Mouse (Mus musculus): ENCODE results near the gene Nfix.
A peak's percentile ranks its signal among the peaks of the same experiment; 100 is the strongest.
"Not testable (repeated sequence)": the region's sequence is repeated elsewhere in the genome, so short reads cannot be mapped to it uniquely, and the experiment has no call there.

The Nfix gene

DNA sequence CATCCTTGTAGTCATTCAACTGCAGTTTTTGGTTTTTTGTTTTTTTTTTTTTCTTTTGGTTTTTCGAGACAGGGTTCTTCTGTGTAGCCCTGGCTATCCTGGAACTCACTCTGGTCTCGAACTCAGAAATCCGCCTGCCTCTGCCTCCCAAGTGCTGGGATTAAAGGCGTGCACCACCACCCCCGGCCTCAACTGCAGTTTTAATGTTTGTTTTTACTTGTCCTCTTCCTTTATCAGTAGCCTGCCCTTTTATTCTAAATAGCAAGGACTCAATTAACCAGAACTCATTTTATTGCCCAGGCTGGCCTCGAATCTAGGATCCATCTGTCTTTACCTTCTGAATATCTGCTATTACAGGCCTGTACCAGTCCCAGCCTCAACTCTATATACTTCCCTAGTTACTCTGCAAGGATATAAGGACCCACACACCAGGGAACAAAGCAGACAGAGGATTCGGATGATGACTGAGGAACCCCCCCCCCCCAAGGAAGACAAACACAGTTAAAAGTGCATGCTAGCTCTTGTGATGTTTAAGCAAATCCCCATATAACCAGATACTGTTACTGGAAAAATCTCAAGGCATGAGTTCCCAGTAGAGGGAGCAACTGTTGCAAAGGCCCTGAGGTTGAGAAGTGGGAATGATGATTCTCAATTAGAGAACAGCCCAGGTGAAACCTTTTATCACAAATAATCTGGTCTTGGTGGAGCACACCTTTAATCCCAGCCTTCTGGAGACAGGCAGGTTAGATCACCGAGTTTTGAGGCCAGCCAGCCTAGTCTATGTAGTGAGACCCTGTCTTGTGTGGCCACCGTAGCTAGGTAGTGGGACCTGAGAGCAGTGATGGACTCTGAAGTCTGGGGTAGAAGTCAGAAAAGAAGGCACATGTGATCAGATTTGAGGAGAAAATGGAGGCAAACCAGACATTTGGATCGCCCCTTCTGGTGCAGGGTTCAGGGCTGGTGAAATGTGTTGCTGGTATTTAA is 32.9 kb upstream of the Nfix start:
- DNase-seq (ENCODE audit: extremely low read depth, insufficient read length, low spot score): no peak

- peak; percentile 83 for DNase-seq (ENCODE audit: extremely low read depth, insufficient read length, low spot score)
Observed at GRCm38 (mm10) chr8:84832034-84832717, 32.0 kb upstream of the Nfix start.

DNA sequence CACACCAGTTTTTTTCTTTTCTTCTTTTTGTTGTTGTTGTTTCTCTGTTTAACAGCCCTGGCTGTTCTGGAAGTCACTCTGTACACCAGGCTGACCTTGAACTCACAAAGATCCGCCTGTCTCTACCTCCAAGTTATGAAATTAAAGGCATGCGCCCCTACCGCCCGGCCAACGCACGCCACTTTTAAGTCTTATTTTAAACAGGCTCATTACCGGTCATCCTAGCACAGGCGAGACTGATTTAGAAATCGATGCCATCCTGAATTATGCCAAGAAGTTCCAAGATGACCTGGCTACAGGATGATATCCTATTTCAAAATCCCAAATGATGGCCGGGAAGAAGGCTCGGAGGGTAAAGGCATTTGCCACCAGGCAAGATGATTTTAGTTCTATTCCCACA is 31.3 kb upstream of the Nfix start, which contains the start of gene Gadd45gip1:
TSS of gene Gadd45gip1 (plus strand) at position 33 of the 400 bp plus-strand sequence.
- peak; percentile 57 for DNase-seq (ENCODE audit: extremely low read depth, insufficient read length, low spot score)

GRCm38 (mm10) chr8:84826518-84826917 is 26.4 kb upstream of the Nfix start:
- not testable (repeated sequence) for DNase-seq (ENCODE audit: extremely low read depth, insufficient read length, low spot score)

- DNase-seq (ENCODE audit: extremely low read depth, insufficient read length, low spot score): no peak
Observed at GRCm38 (mm10) chr8:84825636-84826035, 25.5 kb upstream of the Nfix start.

GRCm38 (mm10) chr8:84823653-84824052 is 23.5 kb upstream of the Nfix start:
- DNase-seq (ENCODE audit: extremely low read depth, insufficient read length, low spot score): peak; percentile 79

DNA sequence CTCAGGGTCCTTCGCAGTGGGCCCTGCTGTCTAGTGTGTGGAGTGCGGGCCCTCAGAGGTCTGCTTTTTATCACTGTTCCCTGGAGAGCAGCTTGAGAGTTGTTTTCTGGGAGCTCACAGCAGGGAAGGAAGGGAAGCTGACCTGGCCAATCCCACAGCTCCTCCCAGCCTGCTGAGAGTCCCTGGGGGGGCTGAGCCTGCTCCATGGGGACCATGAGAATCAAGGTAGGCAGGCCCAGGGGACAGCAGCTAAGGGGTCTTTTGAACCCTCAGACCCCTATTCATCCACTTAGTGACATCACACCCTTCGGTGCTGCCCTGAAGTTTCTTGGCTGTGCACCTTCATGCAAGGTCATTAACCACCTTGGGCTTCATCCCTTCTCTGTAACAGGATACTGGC is 22.6 kb upstream of the Nfix start, which contains the start of gene Dand5:
TSS of gene Dand5 (minus strand) at position 101 of the 400 bp plus-strand sequence.
- DNase-seq (ENCODE audit: extremely low read depth, insufficient read length, low spot score): no peak

DNA sequence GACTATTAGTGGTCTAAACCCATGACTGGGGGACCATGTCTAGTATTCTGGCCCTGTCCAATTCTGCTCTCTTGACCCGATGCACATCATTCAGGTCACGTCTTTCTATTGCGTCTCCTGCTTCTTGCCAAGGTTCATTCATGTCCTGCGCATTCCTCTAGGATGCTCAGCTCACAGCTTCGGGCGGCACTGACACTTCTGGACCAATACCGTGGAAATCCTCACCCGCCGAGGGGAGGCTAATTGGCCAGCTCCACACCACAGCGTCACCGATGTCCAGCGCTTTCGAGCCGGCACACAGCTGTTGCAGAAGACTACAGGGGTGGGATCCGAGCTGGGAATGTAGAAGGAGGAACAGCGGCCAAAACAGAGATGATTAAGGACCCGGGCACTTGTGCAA is 16.0 kb upstream of the Nfix start:
- no peak for DNase-seq (ENCODE audit: extremely low read depth, insufficient read length, low spot score)

DNA sequence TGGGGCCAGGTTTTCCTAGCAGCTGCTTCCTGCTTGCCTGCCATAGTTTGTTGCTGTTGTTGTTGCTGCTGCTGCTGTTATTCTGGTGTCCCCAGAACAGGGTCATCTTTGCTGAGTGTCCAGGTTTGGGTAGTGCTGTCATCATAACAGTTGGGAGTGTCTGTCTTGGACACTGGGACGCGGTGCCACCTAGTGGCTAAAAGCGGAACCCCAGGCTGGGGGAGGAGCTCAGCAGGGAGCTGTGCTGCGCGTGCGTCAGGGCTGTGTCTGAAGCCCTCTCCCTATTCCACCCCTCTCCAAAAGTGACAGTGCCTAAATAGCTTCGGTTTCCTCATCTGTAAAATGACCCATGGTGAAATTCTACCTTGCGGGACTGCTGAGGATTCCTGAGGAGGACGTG is 15.4 kb upstream of the Nfix start:
- DNase-seq (ENCODE audit: extremely low read depth, insufficient read length, low spot score): peak; percentile 76

GRCm38 (mm10) chr8:84814555-84815441 is 14.7 kb upstream of the Nfix start:
- DNase-seq (ENCODE audit: extremely low read depth, insufficient read length, low spot score): no peak

GRCm38 (mm10) chr8:84814240-84814554 is 14.1 kb upstream of the Nfix start:
- no peak for DNase-seq (ENCODE audit: extremely low read depth, insufficient read length, low spot score)

- no peak for DNase-seq (ENCODE audit: extremely low read depth, insufficient read length, low spot score)
Observed at GRCm38 (mm10) chr8:84813830-84814229, 13.7 kb upstream of the Nfix start.

- no peak for DNase-seq (ENCODE audit: extremely low read depth, insufficient read length, low spot score)
Observed at GRCm38 (mm10) chr8:84813059-84813458, 12.9 kb upstream of the Nfix start.

GRCm38 (mm10) chr8:84811303-84811702 is 11.2 kb upstream of the Nfix start:
- DNase-seq (ENCODE audit: extremely low read depth, insufficient read length, low spot score): no peak

- peak; percentile 90 for DNase-seq (ENCODE audit: extremely low read depth, insufficient read length, low spot score)
Observed at GRCm38 (mm10) chr8:84810896-84811295, 10.8 kb upstream of the Nfix start.

- DNase-seq (ENCODE audit: extremely low read depth, insufficient read length, low spot score): no peak
Observed at GRCm38 (mm10) chr8:84809941-84810280, 9.8 kb upstream of the Nfix start.

- no peak for DNase-seq (ENCODE audit: extremely low read depth, insufficient read length, low spot score)
Observed at GRCm38 (mm10) chr8:84809109-84809940, 9.2 kb upstream of the Nfix start.

GRCm38 (mm10) chr8:84806031-84806430 is 5.9 kb upstream of the Nfix start:
- no peak for DNase-seq (ENCODE audit: extremely low read depth, insufficient read length, low spot score)

GRCm38 (mm10) chr8:84799136-84799931 is 810 bp downstream of the Nfix start:
- DNase-seq (ENCODE audit: extremely low read depth, insufficient read length, low spot score): peak; percentile 77
